ENCODE assay signal across 13 mouse cellular contexts in genomic region chr11:96342576-96342930, GRCm38 (mm10). TPM values are rescaled to one million over a fixed set of nuclear protein-coding genes. Genes with fewer than 3 reads are reported as not detected.
DNase-seq lines count a peak whose midpoint lies in the region; ATAC-seq and TF ChIP-seq lines count a peak whose summit lies in the region.
"Had no signal": no experiment of that assay in that cellular context is flagged by ENCODE, and none has a peak within 500 bp of the region (broad histone marks: within the 10 kb centered on the region; RNA-seq: fewer than 3 reads in every experiment).

No protein-coding gene starts in this region.

- no peak for ATAC-seq in liver, embryonic 12.5 days
- ATAC-seq in liver, postnatal 0 days, result no peak
- ATAC-seq in hindbrain, embryonic 16.5 days, result no peak
- no peak for ATAC-seq in neural tube, embryonic 15.5 days (ENCODE audit: low FRiP score)
- ATAC-seq in megakaryocyte, adult 5-6 weeks (ENCODE audit: poor library complexity, severe bottlenecking), result no peak

- TF ChIP-seq EP300 in liver, postnatal 0 days (IDR thresholded peaks at IDR 0.05; ENCODE audit: low read depth), result no peak

- H3K4me1 ChIP-seq in liver, embryonic 12.5 days, result peaks cover 17% of the 10 kb centered on the region; the same call in 1 of the 2 replicates
- H3K4me1 ChIP-seq in liver, postnatal 0 days (ENCODE audit: insufficient read depth), result no peaks in the 10 kb centered on the region; the same call in 1 of the 2 replicates
- peaks cover 23% of the 10 kb centered on the region for H3K4me1 ChIP-seq in hindbrain, embryonic 16.5 days (ENCODE audit: control insufficient read depth, insufficient read depth, low read depth, low read length)
- peaks cover 93% of the 10 kb centered on the region for H3K4me1 ChIP-seq in neural tube, embryonic 15.5 days

- H3K27ac ChIP-seq in liver, embryonic 12.5 days, result no peak overlapping the region
- H3K27ac ChIP-seq in liver, postnatal 0 days (ENCODE audit: low read depth), result no peak overlapping the region
- peak overlapping the region; percentile 91 for H3K27ac ChIP-seq in hindbrain, embryonic 16.5 days (ENCODE audit: low read depth, low read length)
- H3K27ac ChIP-seq in neural tube, embryonic 15.5 days (replicated peaks), result peak overlapping the region; percentile 99
- H3K27ac ChIP-seq: forebrain, embryonic 12.5 days had no signal

- H3K4me2 ChIP-seq in liver, embryonic 12.5 days, result peak overlapping the region; percentile 54; the same call in 1 of the 2 replicates
- H3K4me2 ChIP-seq in liver, postnatal 0 days (ENCODE audit: low read depth, low read length), result no peak overlapping the region
- peak overlapping the region; percentile 62 for H3K4me2 ChIP-seq in hindbrain, embryonic 16.5 days (ENCODE audit: low read length)
- peak overlapping the region; percentile 87 for H3K4me2 ChIP-seq in neural tube, embryonic 15.5 days
- H3K4me2 ChIP-seq: forebrain, embryonic 12.5 days had no signal

- peaks cover 98% of the 10 kb centered on the region for H3K27me3 ChIP-seq in liver, embryonic 12.5 days (replicated peaks)
- peaks cover 88% of the 10 kb centered on the region for H3K27me3 ChIP-seq in liver, postnatal 0 days (ENCODE audit: insufficient read depth, low read length)
- peaks cover 28% of the 10 kb centered on the region for H3K27me3 ChIP-seq in hindbrain, embryonic 16.5 days (replicated peaks; ENCODE audit: control insufficient read depth, insufficient read depth, low read length)
- H3K27me3 ChIP-seq in neural tube, embryonic 15.5 days (replicated peaks), result no peaks in the 10 kb centered on the region

- no peak overlapping the region for H3K4me3 ChIP-seq in liver, embryonic 12.5 days
- no peak overlapping the region for H3K4me3 ChIP-seq in liver, postnatal 0 days (ENCODE audit: low read depth, low read length)
- H3K4me3 ChIP-seq in hindbrain, embryonic 16.5 days (ENCODE audit: low read length), result peak overlapping the region; percentile 41
- peak overlapping the region; percentile 44 for H3K4me3 ChIP-seq in neural tube, embryonic 15.5 days (replicated peaks)
- H3K4me3 ChIP-seq: forebrain, embryonic 12.5 days had no signal

- no peak for TF ChIP-seq CTCF in liver, postnatal 0 days (IDR thresholded peaks at IDR 0.05; ENCODE audit: low read depth)

- peak; percentile 43 for DNase-seq in embryo, embryonic 11 days
- no peak for DNase-seq in embryo, embryonic 10.5 days (ENCODE audit: low spot score)
- DNase-seq in liver, postnatal 0 days, result no peak
- DNase-seq in retina, postnatal 1 day, result no peak

- H3K9ac ChIP-seq in liver, embryonic 12.5 days, result no peak overlapping the region
- H3K9ac ChIP-seq in liver, postnatal 0 days (replicated peaks), result no peak overlapping the region
- H3K9ac ChIP-seq in hindbrain, embryonic 16.5 days (ENCODE audit: low read depth, low read length), result peak overlapping the region; percentile 65
- peak overlapping the region; percentile 66 for H3K9ac ChIP-seq in neural tube, embryonic 15.5 days (replicated peaks)
- H3K9ac ChIP-seq: forebrain, embryonic 12.5 days; liver, embryonic 15.5 days had no signal

- 4% methylated on average over 4 of the region's 4 CpGs for WGBS in liver, embryonic 12.5 days (ENCODE audit: insufficient replicate concordance)
- 8% methylated on average over 4 of the region's 4 CpGs for WGBS in liver, postnatal 0 days (ENCODE audit: insufficient replicate concordance)
- 1% methylated on average over 4 of the region's 4 CpGs for WGBS in hindbrain, embryonic 16.5 days
- WGBS in neural tube, embryonic 15.5 days, result 4% methylated on average over 4 of the region's 4 CpGs

- H3K9me3 ChIP-seq in liver, embryonic 12.5 days (replicated peaks), result no peaks in the 10 kb centered on the region
- H3K9me3 ChIP-seq in liver, postnatal 0 days (ENCODE audit: low read length), result no peaks in the 10 kb centered on the region
- H3K9me3 ChIP-seq in hindbrain, embryonic 16.5 days (ENCODE audit: control insufficient read depth, low read length), result no peaks in the 10 kb centered on the region
- H3K9me3 ChIP-seq in neural tube, embryonic 15.5 days (replicated peaks), result no peaks in the 10 kb centered on the region
- H3K9me3 ChIP-seq: forebrain, embryonic 12.5 days; liver, embryonic 15.5 days had no signal

- no peaks in the 10 kb centered on the region for H3K36me3 ChIP-seq in liver, embryonic 12.5 days
- no peaks in the 10 kb centered on the region for H3K36me3 ChIP-seq in liver, postnatal 0 days (replicated peaks; ENCODE audit: insufficient read depth, low read length)
- H3K36me3 ChIP-seq in hindbrain, embryonic 16.5 days (ENCODE audit: control insufficient read depth, insufficient read depth, low read length), result no peaks in the 10 kb centered on the region
- no peaks in the 10 kb centered on the region for H3K36me3 ChIP-seq in neural tube, embryonic 15.5 days
- H3K36me3 ChIP-seq: forebrain, embryonic 12.5 days; liver, embryonic 15.5 days had no signal

RNA-seq across cellular contexts. Expression of gene Hoxb2, which starts 7.8 kb away (rescaled TPM):
- polyA plus RNA-seq in liver, embryonic 12.5 days (2016; fragmentation: Nextera tagmentation; extraction: Ambion mirVana), result 4.4 and 4.6 TPM in 2 replicates
- polyA plus RNA-seq in liver, postnatal 0 days (2015; fragmentation: Nextera tagmentation; extraction: Ambion mirVana), result 0.67 and 1.1 TPM in 2 replicates
- polyA plus RNA-seq in hindbrain, embryonic 16.5 days (2015; fragmentation: Nextera tagmentation; extraction: Ambion mirVana), result 20.0 and 20.8 TPM in 2 replicates
- 33.7 and 42.3 TPM in 2 replicates for polyA plus RNA-seq in neural tube, embryonic 15.5 days (2015; fragmentation: Nextera tagmentation; extraction: Ambion mirVana)
- total RNA-seq in megakaryocyte, adult 5-6 weeks (2015), result 0.09 TPM in 1 of 2 replicates, not detected in the other
- total RNA-seq in megakaryocyte, adult 5-6 weeks (2017), result 0.77 TPM in 1 of 2 replicates, not detected in the other
- total RNA-seq: layer of hippocampus, postnatal 10 days had no signal
- polyA plus RNA-seq: C2C12 had no signal

RNA-seq across cellular contexts. Expression of gene Hoxb3, which starts 19.4 kb away (rescaled TPM):
- polyA plus RNA-seq in liver, embryonic 12.5 days (2016; fragmentation: Nextera tagmentation; extraction: Ambion mirVana), result 0.31 and 0.36 TPM in 2 replicates
- 0.19 and 0.26 TPM in 2 replicates for polyA plus RNA-seq in liver, postnatal 0 days (2015; fragmentation: Nextera tagmentation; extraction: Ambion mirVana)
- 4.8 and 5.6 TPM in 2 replicates for polyA plus RNA-seq in hindbrain, embryonic 16.5 days (2015; fragmentation: Nextera tagmentation; extraction: Ambion mirVana)
- 8.0 and 12.6 TPM in 2 replicates for polyA plus RNA-seq in neural tube, embryonic 15.5 days (2015; fragmentation: Nextera tagmentation; extraction: Ambion mirVana)
- total RNA-seq in megakaryocyte, adult 5-6 weeks (2015), result 0.75 and 1.4 TPM in 2 replicates
- total RNA-seq in megakaryocyte, adult 5-6 weeks (2017), result 0.12 and 0.44 TPM in 2 replicates
- total RNA-seq: layer of hippocampus, postnatal 10 days had no signal
- polyA plus RNA-seq: C2C12; forebrain, embryonic 12.5 days had no signal

RNA-seq across cellular contexts. Expression of gene Hoxb1, which starts 23.0 kb away (rescaled TPM):
- 0.14 and 0.22 TPM in 2 replicates for polyA plus RNA-seq in liver, embryonic 12.5 days (2016; fragmentation: Nextera tagmentation; extraction: Ambion mirVana)
- not detected in 2 replicates for polyA plus RNA-seq in liver, postnatal 0 days (2015; fragmentation: Nextera tagmentation; extraction: Ambion mirVana)
- polyA plus RNA-seq in hindbrain, embryonic 16.5 days (2015; fragmentation: Nextera tagmentation; extraction: Ambion mirVana), result 0.21 and 0.35 TPM in 2 replicates
- 0.38 and 0.65 TPM in 2 replicates for polyA plus RNA-seq in neural tube, embryonic 15.5 days (2015; fragmentation: Nextera tagmentation; extraction: Ambion mirVana)
- total RNA-seq in megakaryocyte, adult 5-6 weeks (2015), result not detected in 2 replicates
- not detected in 2 replicates for total RNA-seq in megakaryocyte, adult 5-6 weeks (2017)
- total RNA-seq: layer of hippocampus, postnatal 10 days had no signal
- polyA plus RNA-seq: C2C12; forebrain, embryonic 12.5 days; liver, embryonic 15.5 days; testis, adult 2 months had no signal

RNA-seq across cellular contexts. Expression of gene Hoxb4, which starts 24.5 kb away (rescaled TPM):
- polyA plus RNA-seq in liver, embryonic 12.5 days (2016; fragmentation: Nextera tagmentation; extraction: Ambion mirVana), result 0.62 and 0.66 TPM in 2 replicates
- polyA plus RNA-seq in liver, postnatal 0 days (2015; fragmentation: Nextera tagmentation; extraction: Ambion mirVana), result 0.22 and 0.27 TPM in 2 replicates
- 2.5 and 3.3 TPM in 2 replicates for polyA plus RNA-seq in hindbrain, embryonic 16.5 days (2015; fragmentation: Nextera tagmentation; extraction: Ambion mirVana)
- 3.7 and 5.0 TPM in 2 replicates for polyA plus RNA-seq in neural tube, embryonic 15.5 days (2015; fragmentation: Nextera tagmentation; extraction: Ambion mirVana)
- total RNA-seq in megakaryocyte, adult 5-6 weeks (2015), result 2.9 and 3.4 TPM in 2 replicates
- 3.7 and 4.0 TPM in 2 replicates for total RNA-seq in megakaryocyte, adult 5-6 weeks (2017)
- total RNA-seq: layer of hippocampus, postnatal 10 days had no signal
- polyA plus RNA-seq: forebrain, embryonic 12.5 days had no signal

RNA-seq across cellular contexts. Expression of gene Hoxb5, which starts 39.4 kb away (rescaled TPM):
- 1.3 and 1.5 TPM in 2 replicates for polyA plus RNA-seq in liver, embryonic 12.5 days (2016; fragmentation: Nextera tagmentation; extraction: Ambion mirVana)
- polyA plus RNA-seq in liver, postnatal 0 days (2015; fragmentation: Nextera tagmentation; extraction: Ambion mirVana), result 0.75 and 0.91 TPM in 2 replicates
- 120 and 133 TPM in 2 replicates for polyA plus RNA-seq in hindbrain, embryonic 16.5 days (2015; fragmentation: Nextera tagmentation; extraction: Ambion mirVana)
- polyA plus RNA-seq in neural tube, embryonic 15.5 days (2015; fragmentation: Nextera tagmentation; extraction: Ambion mirVana), result 39.5 and 106 TPM in 2 replicates
- not detected in 2 replicates for total RNA-seq in megakaryocyte, adult 5-6 weeks (2015)
- total RNA-seq in megakaryocyte, adult 5-6 weeks (2017), result not detected in 2 replicates
- total RNA-seq: layer of hippocampus, postnatal 10 days had no signal
- polyA plus RNA-seq: C2C12; forebrain, embryonic 12.5 days had no signal

Comparison
In these comparisons a context has a peak if more than half of its experiments do, and no peak if none do; other contexts are left out.
1. H3K27ac ChIP-seq: peak in hindbrain, embryonic 16.5 days (single experiment) and neural tube, embryonic 15.5 days (single experiment); none in liver, embryonic 12.5 days (single experiment) and liver, postnatal 0 days (single experiment).
2. H3K4me3 ChIP-seq: peak in hindbrain, embryonic 16.5 days (single experiment) and neural tube, embryonic 15.5 days (single experiment); none in liver, embryonic 12.5 days (single experiment) and liver, postnatal 0 days (single experiment).
3. H3K9ac ChIP-seq: peak in hindbrain, embryonic 16.5 days (single experiment) and neural tube, embryonic 15.5 days (single experiment); none in liver, embryonic 12.5 days (single experiment) and liver, postnatal 0 days (single experiment).